Mouse (Mus musculus): ENCODE measurements around the gene Rnf141.

The Rnf141 gene

DNA sequence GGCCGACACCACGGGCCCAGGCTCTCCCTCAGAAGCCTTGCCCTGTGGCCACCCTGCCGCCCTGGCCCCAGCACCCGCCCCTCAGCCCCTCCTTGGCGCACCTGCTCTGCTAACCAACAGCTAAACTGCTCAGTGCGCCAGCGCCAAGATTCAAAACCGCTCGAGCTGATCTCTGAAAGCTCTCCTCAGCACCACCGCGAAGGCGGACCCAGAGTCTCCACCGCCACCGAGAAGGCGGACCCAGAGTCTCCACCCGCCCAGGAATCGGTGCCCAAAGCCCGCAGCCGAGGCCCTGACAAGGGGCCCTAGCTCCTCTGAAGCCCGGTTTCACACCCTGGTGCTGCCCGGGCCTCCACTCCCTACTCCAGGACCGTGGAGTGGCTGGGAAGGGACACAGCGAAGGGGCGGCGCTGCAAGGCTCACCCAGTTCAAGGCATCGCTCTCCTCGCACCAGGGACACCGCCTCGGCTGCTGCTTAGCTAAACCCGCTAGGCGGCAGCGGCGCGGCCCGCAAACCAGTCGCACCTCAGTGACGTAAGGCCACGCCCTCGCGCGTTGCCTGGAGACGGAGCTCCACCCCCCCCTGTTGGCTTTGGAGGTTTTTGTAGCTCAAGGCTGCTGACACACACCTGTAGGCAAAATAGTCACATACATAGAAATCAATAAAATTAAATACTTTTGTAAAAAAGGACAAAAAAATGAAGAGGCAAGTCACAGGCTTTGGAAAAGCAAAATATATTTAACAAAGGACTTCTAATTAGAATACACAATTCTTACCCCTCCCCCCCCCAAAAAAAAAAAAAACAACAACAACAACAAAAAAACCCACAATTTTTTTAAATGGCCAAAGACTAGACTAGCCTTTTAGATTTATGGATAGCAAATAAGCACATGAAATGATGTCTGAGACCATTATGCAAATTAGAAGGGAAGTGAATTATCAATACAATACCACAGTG, at the start of gene Rnf141:
Gene Rnf141 (minus strand): TSS at position 542 of the 959 bp plus-strand sequence.
- DNase-seq (ENCODE audit: low spot score in 2 of 2): peak; percentile 85 to 92

DNA sequence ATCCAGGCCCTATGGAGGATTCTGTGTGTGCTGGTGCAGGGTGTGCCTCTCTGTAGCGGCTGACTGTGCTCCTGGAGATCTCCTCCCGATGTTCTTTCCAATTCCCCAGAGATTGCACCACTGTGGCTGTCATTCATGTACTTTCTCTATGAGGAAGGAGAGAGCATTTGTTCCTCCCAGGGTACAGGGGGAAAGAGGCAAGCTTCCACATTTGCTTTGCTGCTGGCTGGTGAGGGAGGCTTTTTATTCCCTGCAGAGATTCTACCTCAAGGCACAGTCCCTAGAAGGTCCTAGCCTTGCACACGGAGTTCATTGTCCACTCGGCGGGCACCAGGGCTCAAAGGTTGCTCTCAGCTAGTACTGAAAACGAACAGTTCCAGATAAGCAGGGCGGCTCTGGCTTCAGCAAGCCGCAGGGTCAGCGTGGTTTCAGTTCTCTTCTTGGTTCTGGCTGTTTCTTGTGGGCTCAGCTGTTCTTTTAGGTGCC, 47.3 kb upstream of the Rnf141 start:
- DNase-seq (ENCODE audit: low spot score in 2 of 2): peak; percentile 23 to 61

DNA sequence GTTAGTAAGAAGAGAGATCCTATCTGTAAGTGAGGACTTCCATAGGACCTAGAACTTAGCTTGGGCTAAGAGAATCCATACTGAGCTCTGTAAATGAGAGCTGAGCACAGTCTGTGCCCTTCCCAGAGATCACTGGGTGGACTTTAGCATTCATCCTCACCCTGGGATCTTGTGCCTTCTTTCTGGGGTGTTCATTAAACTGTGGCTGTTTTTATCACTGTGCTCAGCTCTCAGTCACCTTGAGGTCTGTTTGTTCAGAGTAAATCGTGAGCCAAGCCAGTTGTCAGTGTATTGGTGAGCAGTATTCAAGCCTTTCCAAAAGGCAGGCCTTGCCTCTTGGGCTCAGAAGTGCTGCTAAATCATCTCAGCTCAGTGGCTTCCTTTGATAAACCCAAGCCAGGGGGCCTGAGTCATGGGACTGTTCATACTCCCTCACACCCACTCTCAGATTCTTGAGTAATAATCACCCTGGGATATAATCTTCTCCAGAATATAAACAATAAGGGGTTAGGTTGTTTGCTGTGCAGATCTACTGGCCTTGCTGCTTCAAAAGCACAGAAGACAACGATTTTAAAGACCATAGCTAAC, 37.6 kb upstream of the Rnf141 start:
- DNase-seq (ENCODE audit: low spot score in 2 of 2): no peak

DNA sequence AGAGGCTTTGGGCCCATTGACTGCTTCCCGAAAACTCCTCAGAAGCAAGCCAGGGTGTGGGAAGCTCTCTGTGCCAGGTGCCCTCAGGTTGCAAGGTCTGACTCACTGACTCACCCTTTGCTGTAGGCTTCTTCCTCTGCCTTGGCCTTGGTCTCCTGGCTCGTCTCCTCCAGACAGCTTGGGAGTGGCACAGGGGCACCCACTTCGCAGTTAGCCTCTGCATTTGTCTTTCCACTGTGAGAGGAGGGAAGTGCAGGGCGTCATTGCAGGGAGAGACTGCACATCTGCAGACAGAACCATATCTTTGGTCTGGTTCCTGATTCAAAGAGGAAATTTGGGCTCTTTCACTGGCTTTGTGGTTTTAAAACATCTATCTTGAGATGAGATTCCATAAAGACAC, 33.8 kb upstream of the Rnf141 start:
- no peak for DNase-seq (ENCODE audit: low spot score in 2 of 2)

DNA sequence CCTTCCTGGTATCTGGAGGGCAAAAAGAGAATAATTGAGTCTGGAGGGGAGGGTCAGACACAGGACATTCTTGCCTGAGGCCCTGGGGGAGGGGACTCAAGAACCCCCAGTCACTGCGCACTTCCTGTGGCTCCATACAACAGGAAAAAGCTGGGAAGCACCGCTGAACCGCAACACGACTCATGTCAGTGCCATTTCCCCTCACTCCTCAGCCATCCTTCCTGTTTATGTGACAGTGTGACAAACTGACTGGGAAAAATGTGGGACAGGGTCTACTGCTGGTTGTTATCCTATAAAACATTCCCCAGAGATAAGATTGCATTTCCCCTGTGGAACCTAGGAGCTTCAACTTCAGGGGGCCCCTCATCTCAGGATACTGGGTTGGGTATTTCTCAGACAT, 32.7 kb upstream of the Rnf141 start:
- DNase-seq (ENCODE audit: low spot score in 2 of 2): no peak

DNA sequence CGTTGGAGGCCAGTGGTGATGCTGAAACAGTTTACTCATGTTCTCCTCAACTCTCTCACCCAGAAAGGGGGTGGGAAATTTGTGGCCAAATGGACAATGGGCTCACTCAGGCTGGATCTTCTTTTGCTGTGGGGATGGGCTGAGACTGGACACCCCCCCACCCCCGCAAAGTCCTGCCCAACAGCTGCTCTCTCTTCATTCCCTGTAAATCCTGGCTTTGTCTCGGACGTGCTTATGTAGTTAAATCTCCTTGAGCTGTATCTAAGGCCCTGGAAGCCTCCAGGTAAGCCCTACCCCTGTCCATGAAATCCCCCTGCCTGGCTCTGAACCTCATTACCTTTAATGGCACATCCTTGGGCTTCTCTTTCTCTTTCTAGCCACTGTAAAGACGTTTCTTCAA, 24.6 kb upstream of the Rnf141 start:
- DNase-seq (ENCODE audit: low spot score in 2 of 2): no peak

DNA sequence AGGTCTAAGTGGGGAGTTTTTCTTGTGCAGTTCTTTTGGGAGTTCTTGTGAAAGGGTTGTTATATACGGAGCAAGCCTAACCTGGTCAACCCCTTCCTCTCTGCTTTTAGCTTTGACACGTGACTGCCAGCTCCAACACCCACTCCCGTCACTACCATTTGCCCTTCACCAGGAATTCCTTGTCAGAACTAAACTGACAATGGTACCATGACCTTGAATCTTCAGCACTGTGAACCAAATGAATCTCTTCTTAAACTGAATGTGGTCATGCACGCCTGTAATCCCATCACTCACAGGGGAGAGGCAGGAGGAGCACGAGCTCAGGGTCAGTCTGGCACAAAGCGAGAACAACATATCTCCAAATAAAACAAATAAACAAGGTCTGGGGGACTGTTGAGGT, 22.9 kb upstream of the Rnf141 start:
- no peak for DNase-seq (ENCODE audit: low spot score in 2 of 2)

DNA sequence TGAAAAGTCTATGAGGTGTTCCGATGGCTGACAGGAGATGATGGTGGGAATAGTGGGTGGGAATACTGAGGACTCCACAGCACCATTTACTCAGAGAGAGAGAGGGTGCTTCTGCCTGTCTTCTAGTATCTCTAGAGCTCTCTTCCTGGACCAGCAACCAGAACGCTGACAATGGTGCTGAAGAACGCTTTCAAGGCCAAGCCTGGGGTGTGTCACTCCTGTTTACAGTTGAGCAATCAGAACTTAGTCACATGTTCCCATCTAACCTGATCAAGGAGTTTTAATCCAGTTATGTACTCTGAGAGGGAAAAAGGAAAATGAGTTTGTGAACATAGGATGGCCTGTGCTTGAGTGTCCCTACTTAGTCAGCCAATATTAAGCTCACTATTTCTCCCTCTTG, 21.8 kb upstream of the Rnf141 start:
- DNase-seq (ENCODE audit: low spot score in 2 of 2): no peak

DNA sequence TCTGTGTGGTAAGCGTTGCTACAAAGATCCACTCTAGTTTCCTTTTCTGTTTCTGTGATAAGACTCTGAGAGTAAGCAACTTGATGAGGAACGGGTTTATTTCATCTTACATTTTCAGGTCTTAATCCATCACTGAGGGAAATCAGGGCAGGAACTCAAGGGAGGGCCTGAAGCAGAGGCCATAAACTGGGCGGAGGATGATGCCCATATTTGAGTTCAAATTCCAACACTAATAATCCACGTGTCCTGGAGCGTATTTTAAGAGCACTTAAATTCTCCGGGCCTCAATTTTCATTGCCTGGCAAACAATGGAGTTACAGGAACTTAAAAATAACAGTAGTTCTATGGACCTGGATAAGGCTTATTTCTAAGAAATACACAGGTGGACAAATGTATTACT, 21.3 kb upstream of the Rnf141 start:
- no peak for DNase-seq (ENCODE audit: low spot score in 2 of 2)

DNA sequence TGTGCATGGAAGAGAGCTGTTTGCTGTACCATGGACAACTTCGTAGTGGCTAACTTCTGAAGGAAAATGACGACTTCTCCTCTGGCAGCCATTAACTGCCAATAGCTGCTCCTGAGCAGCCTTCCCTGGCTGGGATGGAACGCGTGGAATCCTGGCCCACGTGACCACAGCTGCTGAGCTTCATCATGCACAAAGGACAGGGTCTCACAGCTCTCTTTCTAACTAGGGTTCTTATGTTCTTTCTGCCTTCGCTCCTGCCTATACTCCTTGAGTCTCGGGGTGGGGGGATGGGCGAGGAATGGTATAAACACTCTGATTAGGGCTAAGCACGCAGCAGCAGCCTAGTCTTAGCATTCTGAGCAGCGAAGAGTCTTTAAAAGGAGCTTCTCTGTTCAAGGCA, 20.8 kb upstream of the Rnf141 start:
- no peak for DNase-seq (ENCODE audit: low spot score in 2 of 2)

DNA sequence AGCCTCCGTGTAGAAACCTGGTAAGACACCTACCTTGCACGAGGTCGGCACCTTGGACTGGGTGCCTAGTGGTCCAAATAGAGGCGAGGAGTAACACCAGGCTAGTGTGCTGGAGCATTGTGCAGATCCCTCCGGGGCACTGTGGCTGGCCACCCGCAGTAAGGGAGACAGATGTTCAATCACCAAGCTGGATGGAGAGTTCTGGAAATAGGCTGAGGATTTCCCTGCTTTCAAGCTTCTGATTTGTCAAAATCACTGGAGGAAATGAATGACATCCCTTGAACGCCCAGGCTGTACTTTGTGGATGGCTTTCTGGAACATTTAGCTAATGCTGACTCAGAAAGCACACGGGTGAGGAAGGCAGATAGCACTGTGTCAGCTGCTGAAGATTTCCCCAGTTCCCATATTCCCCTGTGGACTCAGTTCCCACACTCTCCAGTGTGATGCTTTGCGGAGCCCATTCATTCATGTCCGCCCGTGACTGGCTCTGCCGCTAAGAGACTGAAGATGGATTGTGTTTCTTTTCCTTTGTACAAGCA, 18.6 kb upstream of the Rnf141 start, which contains the start of gene Lyve1:
Gene Lyve1 (minus strand): TSS at position 489 of the 539 bp plus-strand sequence.
- no peak for DNase-seq (ENCODE audit: low spot score in 2 of 2)

DNA sequence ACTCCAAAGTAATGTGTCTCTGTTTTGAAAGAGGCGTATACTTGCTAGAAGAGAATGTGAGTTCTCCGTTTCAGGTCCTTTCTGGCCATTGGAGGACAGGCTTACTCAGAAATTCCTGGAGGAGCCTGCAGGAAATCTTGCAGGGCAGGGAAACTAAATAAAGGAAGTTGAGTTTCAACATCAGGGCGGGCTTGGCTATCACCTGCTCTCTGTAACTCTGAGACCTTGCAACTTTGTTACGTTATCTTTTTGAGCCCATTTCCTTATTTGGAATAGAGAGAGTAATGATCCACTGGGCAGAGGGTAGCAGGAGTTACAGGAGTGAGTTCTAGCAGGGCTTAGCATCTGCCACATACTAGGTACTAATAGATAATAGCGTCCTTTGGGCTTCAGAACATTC, 15.9 kb upstream of the Rnf141 start:
- DNase-seq (ENCODE audit: low spot score in 2 of 2): no peak

DNA sequence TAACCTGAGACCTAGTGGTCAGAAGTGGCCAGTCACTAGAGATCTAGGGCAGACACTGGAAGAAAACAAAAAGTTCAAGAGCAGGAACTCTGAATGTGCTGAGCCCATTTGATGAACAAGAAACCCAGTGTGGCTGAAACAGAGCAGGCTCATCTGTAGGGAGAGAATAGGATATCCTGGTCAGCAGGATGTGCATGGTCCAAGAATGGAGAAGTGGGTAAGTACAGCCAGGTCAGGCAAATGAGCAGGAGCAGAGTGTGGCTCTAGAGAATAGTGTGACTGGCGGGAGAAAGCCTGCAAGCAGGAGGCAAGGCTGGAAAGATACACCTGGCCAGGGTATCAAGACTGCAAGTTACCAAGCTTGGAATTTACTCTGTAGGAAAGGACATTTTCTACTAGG, 11.3 kb upstream of the Rnf141 start:
- DNase-seq (ENCODE audit: low spot score in 2 of 2): no peak

DNA sequence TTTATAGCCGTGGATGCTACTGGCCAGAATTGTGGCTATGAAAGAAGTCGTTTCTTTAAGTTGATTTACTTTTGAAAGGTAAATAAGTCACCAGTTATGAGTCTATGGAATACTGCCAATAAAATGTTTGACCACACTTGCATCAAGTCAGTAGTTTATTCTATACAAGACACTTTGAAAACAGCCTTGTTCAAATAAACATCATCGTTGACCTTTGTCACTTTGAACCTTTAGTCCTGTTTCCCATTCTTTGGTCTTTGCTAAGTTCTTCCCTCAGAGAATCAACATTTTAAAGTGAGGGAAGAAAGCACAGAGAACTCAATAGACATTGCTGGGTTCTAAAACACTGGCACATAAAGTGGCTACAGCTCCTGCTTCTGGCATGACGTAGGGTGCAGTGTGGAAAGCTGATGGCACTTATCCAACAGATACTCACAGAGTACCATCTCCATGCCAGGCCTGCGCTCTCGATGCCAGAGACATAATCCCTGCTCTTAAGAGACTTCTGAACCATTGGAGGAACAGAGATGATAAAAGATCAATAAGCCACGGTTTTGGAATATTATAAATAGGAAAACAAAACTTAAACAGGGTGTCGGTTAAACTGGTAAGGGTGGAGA, 10.8 kb upstream of the Rnf141 start:
- DNase-seq (ENCODE audit: low spot score in 2 of 2): no peak

DNA sequence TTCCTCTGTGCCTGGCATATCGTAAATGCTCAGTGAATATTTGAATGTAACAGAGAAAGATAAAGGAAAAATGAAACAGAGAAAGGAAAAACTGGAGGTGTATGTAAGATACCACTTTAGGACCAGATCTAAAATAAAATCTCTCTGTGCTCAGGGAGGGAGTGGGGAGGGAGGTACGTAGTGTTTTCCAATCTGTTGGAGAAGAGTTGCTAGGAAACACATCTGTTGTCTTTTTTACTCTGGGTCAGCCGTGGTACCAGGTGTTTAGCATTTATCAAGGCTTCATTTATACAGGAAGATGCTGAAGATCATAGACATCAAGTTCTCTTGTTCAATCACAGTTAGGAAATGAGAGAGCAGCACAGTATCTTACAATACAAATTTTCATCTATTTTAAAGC, 10.3 kb upstream of the Rnf141 start:
- no peak for DNase-seq (ENCODE audit: low spot score in 2 of 2)

DNA sequence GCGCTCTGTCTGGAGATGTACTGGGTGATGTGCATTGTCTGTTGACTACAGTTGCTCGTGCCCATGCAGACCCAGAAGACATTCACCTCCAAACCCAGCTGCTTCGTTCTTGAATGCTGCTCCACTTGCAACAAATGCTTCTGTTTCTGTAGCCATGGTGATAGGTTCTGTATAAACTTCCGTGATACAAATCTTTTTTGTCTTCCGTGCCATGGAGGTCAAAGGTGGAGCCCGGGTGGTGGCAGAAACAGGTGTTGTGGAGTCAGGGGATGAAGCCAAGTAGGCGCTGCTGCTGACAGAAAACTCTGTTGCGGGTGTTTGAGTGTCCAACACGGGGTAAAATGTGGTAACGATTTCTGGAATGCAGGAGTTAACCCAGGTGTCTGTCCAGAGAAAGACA, 9.4 kb upstream of the Rnf141 start:
- DNase-seq (ENCODE audit: low spot score in 2 of 2): no peak

DNA sequence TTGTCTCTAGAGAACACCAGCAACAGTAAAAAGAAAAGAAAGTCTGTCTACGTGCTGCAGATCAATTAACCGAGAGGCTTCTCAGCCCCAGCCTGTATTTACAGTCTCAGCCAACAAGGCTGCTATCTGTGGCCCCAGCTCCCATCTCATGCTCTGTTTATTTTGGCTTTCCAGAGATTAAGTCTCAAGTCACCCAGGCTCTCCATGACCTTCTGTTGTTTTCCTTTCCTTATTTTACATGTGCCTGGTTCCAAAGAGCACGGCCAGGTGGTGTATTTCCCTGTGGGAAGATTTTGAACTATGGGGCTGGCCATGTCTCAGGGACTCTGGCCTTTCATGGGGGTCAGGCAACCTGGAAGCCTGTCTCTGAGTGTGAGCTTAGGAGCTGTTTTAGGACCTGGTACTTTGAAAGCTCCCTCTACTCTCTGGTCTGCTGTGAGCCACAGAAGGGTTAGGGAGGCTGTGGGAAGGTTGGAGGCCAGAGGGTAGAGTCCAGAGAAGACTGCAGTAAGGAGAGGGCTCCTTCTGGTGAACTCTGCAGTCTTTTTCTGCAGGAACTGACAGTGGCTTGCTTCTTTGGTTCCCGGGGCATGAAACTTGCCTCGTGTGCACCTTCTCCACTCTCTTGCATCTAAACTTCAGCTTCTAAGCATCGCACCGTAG, 7.4 kb upstream of the Rnf141 start:
- DNase-seq (ENCODE audit: low spot score in 2 of 2): no peak

DNA sequence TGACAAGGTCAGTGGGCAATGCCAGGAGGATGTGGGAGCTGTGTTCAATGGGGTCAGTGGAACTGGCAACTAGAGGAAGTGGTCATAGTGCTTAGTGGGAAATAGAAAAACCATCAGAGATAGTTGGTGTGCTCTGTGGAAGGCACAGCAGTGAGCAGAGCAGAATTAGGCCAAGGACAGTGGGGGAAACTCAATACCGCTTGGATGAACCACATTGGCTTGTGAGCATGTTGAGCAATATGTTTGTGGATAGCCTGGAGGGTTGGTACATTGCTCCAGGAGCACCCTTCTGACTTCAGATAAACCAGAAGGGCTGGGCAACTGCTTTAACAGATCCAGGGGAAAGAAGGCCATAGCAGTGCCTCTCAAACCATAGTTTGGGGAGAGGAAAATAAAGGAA, 4.1 kb upstream of the Rnf141 start:
- no peak for DNase-seq (ENCODE audit: low spot score in 2 of 2)

DNA sequence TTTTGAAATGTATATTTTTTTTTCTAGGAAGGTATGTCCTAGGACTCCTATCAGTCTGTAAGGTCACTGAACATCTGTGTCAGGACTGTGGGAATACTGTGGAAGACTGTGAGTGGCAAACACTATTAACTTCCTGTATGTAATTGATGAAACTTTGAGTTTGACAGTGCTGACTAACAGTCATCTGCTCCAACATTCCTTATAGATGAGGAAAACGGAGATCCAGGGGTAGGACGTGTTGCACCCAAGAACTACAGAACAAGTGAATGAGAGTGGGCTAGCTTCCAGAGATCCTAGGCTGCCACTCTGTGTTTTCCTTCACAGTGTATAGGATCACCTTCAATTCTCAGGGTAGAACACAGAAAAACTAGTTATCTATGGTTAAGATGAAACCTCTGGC, 3.1 kb upstream of the Rnf141 start:
- no peak for DNase-seq (ENCODE audit: low spot score in 2 of 2)

DNA sequence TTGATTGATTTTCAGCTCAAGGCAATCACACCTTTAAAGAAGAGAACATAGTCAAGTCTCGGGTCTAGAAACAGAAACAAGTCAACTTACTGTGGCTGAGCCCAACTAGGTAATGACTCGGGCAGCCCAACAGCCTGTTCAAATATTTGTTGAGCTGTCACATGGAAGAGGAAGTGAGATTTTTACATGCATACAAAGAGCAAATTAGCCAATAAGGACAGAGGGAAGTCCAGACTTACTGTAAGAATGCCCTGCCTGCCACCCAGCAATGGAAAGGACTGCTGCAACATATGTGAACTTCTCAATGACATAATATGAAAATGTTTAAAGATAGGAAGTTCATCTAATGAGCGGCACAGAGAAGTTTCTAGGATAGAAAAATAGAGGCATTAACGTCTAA, 3.9 kb downstream of the Rnf141 start:
- no peak for DNase-seq (ENCODE audit: low spot score in 2 of 2)

DNA sequence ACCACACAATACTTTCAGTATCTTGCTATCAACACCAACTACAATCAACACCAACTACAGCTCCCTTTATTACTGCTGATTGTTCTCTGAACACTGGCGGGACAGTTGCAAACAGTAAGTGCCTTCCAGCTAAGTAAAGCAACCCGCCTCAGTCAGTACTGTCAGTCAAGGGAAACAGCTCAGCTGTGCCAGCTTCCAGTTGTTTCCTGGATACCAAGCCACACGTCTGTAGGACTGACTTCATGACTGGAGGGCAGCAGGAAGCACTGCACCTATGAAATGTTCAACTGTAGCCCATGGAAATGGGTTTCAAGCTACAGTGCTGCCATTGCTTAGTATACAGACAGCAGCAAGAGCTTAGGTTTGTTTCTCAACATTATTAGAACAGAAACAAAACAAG, 9.7 kb downstream of the Rnf141 start:
- DNase-seq (ENCODE audit: low spot score in 2 of 2): no peak

DNA sequence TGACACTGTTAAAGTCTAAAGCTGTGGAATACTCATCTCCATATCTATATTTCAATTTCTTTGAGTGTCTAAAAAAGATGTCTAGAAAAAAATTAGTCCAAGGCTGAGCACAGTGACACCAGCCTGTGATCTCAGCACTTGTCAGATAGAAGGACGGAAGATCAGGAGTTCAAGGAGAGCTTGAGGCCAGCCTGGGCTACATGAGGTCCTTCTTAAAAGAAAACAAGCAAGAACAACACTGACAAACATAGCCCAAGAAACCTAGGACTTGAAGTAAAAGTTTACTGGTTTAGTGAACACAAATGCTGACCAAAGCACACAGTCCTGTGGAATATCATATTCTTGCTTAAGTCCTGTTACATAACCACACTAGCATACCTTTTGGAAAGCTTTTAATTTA, 10.2 kb downstream of the Rnf141 start:
- no peak for DNase-seq (ENCODE audit: low spot score in 2 of 2)

Data from urinary bladder, postnatal 36 days (tissue).